Mouse (Mus musculus) liver, embryonic 11.5 days (tissue): ENCODE results near the gene Gal3st2. TPM values are rescaled to one million over a fixed set of nuclear protein-coding genes. Genes with fewer than 3 reads are reported as not detected.
"Not testable (repeated sequence)": the region's sequence is repeated elsewhere in the genome, so short reads cannot be mapped to it uniquely, and the experiment has no call there.

Source experiments
- ATAC-seq: fragments of 200-750 bp; cut with Nextera tagmentation; replicated peaks from 2 replicates; pipeline ENCODE4 v1.8.0; 2017; ENCODE audit warnings: moderate number of reproducible peaks, mild to moderate bottlenecking, moderate TSS enrichment, moderate library complexity; ENCODE audit not compliant: low FRiP score
- DNase-seq: peaks from one replicate; pipeline ENCODE4 v3.0.0-alpha.2; 2017; ENCODE audit warnings: low spot score
- H3K27ac ChIP-seq: fragments of 300-500 bp; sonication (generic); 2 replicates; pipeline ENCODE4 v1.5.1; 2014; ENCODE audit warnings: mild to moderate bottlenecking, low read depth, low read length, control low read depth
- H3K27me3 ChIP-seq: fragments of 300-500 bp; sonication (generic); replicated peaks from 2 replicates; pipeline ENCODE4 v1.6.1; 2014; ENCODE audit warnings: low read length, mixed read lengths; ENCODE audit not compliant: control insufficient read depth, insufficient read depth
- H3K36me3 ChIP-seq: fragments of 300-500 bp; sonication (generic); 2 replicates; pipeline ENCODE4 v1.6.1; 2014; ENCODE audit warnings: mild to moderate bottlenecking, low read length, moderate library complexity, mixed read lengths; ENCODE audit not compliant: control insufficient read depth, insufficient read depth
- H3K4me1 ChIP-seq: fragments of 300-500 bp; sonication (generic); replicated peaks from 2 replicates; pipeline ENCODE4 v1.6.1; 2014; ENCODE audit warnings: low read length, mixed read lengths; ENCODE audit not compliant: control insufficient read depth, insufficient read depth
- H3K4me2 ChIP-seq: fragments of 300-500 bp; sonication (generic); 2 replicates; pipeline ENCODE4 v1.6.1; 2014; ENCODE audit warnings: mild to moderate bottlenecking, control low read depth, moderate library complexity
- H3K4me3 ChIP-seq: fragments of 300-500 bp; sonication (generic); 2 replicates; pipeline ENCODE4 v1.5.1; 2014; ENCODE audit warnings: low read depth, low read length, control low read depth
- H3K9ac ChIP-seq: fragments of 300-500 bp; sonication (generic); 2 replicates; pipeline ENCODE4 v1.6.1; 2014; ENCODE audit warnings: low read depth, low read length, control low read depth
- H3K9me3 ChIP-seq: fragments of 300-500 bp; sonication (generic); 2 replicates; pipeline ENCODE4 v1.6.1; 2016; ENCODE audit warnings: low read length, inconsistent platforms, mixed read lengths; ENCODE audit not compliant: control insufficient read depth
- WGBS: fragments of 180-500 bp; shearing (Covaris S2); extraction: QIAGEN DNeasy Blood & Tissue Kit; methylation state at CpG from one replicate; pipeline ENCODE4 v1.1.7; 2014; 5-methylcytosine and 5-hydroxymethylcytosine counted together
- polyA plus RNA-seq: library from polyadenylated mRNA; unstranded; fragments of >200 nt; fragmentation: Nextera tagmentation; extraction: Ambion mirVana; gene quantifications from 2 replicates; pipeline ENCODE4 v1.2.1, GENCODE M21; 2014

Gene Gal3st2
- polyA plus RNA-seq, 1 experiment from 2014 or later = not detected

- WGBS = 36% methylated on average over 2 of the region's 2 CpGs
- DNase-seq, H3K36me3 ChIP-seq: not testable (repeated sequence)
Measured at GRCm38 (mm10) chr1:93923098-93923497, 62.0 kb downstream of the Gal3st2 start.

More at GRCm38 (mm10) chr1:93923098-93923497, 62.0 kb downstream of the Gal3st2 start:
- not testable (repeated sequence) for H3K9ac ChIP-seq, ATAC-seq, H3K27me3 ChIP-seq, H3K27ac ChIP-seq, H3K4me2 ChIP-seq, H3K4me1 ChIP-seq, H3K9me3 ChIP-seq, H3K4me3 ChIP-seq

Other genes starting within 250 kb of the Gal3st2 start
- 97.7 and 102 TPM in 2 replicates for gene Stk25, start 202.6 kb upstream of the Gal3st2 start, polyA plus RNA-seq
- gene Bok, start 175.6 kb upstream of the Gal3st2 start, polyA plus RNA-seq = 11.3 and 12.2 TPM in 2 replicates
- gene Atg4b, start 109.8 kb upstream of the Gal3st2 start, polyA plus RNA-seq = 86.2 and 87.6 TPM in 2 replicates
- 28.9 and 31.7 TPM in 2 replicates for gene Thap4, start 106.4 kb upstream of the Gal3st2 start, polyA plus RNA-seq
- gene Dtymk, start 59.4 kb upstream of the Gal3st2 start, polyA plus RNA-seq = 297 and 324 TPM in 2 replicates
- 23.1 and 24.2 TPM in 2 replicates for gene Ing5, start 57.3 kb upstream of the Gal3st2 start, polyA plus RNA-seq
- gene D2hgdh, start 36.4 kb upstream of the Gal3st2 start, polyA plus RNA-seq = 10.1 and 12.3 TPM in 2 replicates
- gene Gal3st2b, start 57.0 kb downstream of the Gal3st2 start, polyA plus RNA-seq = not detected in 2 replicates
- not detected in 2 replicates for gene Gal3st2c, start 129.2 kb downstream of the Gal3st2 start, polyA plus RNA-seq
- gene Neu4, start 159.1 kb downstream of the Gal3st2 start, polyA plus RNA-seq = not detected in 2 replicates
- not detected in 2 replicates for gene Pdcd1, start 191.2 kb downstream of the Gal3st2 start, polyA plus RNA-seq